Mouse (Mus musculus): Measurements from ENCODE around the gene Olfr561. TPM values are rescaled to one million over a fixed set of nuclear protein-coding genes. Genes with fewer than 3 reads are reported as not detected.

The Olfr561 gene
- polyA plus RNA-seq (2016; fragmentation: Nextera tagmentation; extraction: Ambion mirVana): not detected in 2 replicates

- Histone ChIP-seq H3K27ac (no peak within 1 kb of the TSS), H3K36me3 (replicated peaks) (no peaks in the 10 kb centered on the region), H3K4me3 (no peak within 1 kb of the TSS), H3K4me1 (no peaks in the 10 kb centered on the region), H3K27me3 (ENCODE audit: poor library complexity, severe bottlenecking) (no peaks in the 10 kb centered on the region), H3K9me3 (no peaks in the 10 kb centered on the region)
- 82% methylated on average over 2 of the region's 2 CpGs for WGBS
- DNase-seq (ENCODE audit: extremely low spot score, low spot score): no peak
Observed at GRCm38 (mm10) chr7:102770921-102771320, at the start of gene Olfr561. Gene Olfr561 (plus strand): TSS chr7:102771221.

- no peak for DNase-seq (ENCODE audit: extremely low spot score, low spot score)
- H3K36me3 ChIP-seq (replicated peaks): no peaks in the 10 kb centered on the region
- no peak within 1 kb of the TSS for H3K27ac ChIP-seq
- no peaks in the 10 kb centered on the region for H3K4me1 ChIP-seq
- H3K4me3 ChIP-seq: no peak within 1 kb of the TSS
- no peaks in the 10 kb centered on the region for H3K27me3 ChIP-seq (ENCODE audit: poor library complexity, severe bottlenecking)
- H3K9me3 ChIP-seq: no peaks in the 10 kb centered on the region
Observed at GRCm38 (mm10) chr7:102727391-102727790, 43.6 kb upstream of the Olfr561 start, which contains the start of gene Olfr559. Gene Olfr559 (minus strand): TSS chr7:102727491.

GRCm38 (mm10) chr7:102733793-102734192 is 37.2 kb upstream of the Olfr561 start:
- no peaks in the 10 kb centered on the region for H3K27me3 ChIP-seq (ENCODE audit: poor library complexity, severe bottlenecking)
- H3K4me1 ChIP-seq: no peaks in the 10 kb centered on the region
- H3K9me3 ChIP-seq: no peaks in the 10 kb centered on the region
- no peak for DNase-seq (ENCODE audit: extremely low spot score, low spot score)
- no peak overlapping the region for H3K27ac ChIP-seq
- WGBS: 86% methylated on average over 1 of the region's 1 CpGs
- H3K36me3 ChIP-seq (replicated peaks): no peaks in the 10 kb centered on the region
- H3K4me3 ChIP-seq: no peak overlapping the region

DNA sequence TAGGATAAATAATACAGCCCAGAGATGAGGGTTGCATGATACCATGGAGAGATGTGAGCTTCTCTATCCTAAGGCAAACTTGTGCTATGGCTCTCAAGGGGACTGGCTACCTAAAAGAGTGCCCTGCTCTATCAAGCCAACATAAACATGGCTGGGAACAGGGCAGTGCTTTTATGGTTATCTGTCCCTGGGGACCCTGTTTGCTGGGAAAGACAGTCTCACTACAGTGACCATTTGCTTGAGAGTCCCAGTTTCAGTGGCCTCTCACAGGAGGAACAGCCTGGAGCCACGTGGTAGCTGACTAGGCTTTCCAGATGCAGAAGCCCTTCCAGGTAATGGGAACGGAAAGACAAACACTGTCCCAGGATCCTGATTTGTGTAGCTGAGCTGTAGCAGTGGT is 33.3 kb upstream of the Olfr561 start:
- H3K27ac ChIP-seq: no peak overlapping the region
- H3K27me3 ChIP-seq (ENCODE audit: poor library complexity, severe bottlenecking): no peaks in the 10 kb centered on the region
- no peaks in the 10 kb centered on the region for H3K9me3 ChIP-seq
- H3K4me3 ChIP-seq: no peak overlapping the region
- H3K36me3 ChIP-seq (replicated peaks): no peaks in the 10 kb centered on the region
- H3K4me1 ChIP-seq: no peaks in the 10 kb centered on the region
- 63% methylated on average over 2 of the region's 2 CpGs for WGBS
- DNase-seq (ENCODE audit: extremely low spot score, low spot score): no peak

- no peak overlapping the region for H3K4me3 ChIP-seq
- no peaks in the 10 kb centered on the region for H3K36me3 ChIP-seq (replicated peaks)
- no peaks in the 10 kb centered on the region for H3K4me1 ChIP-seq
- H3K27ac ChIP-seq: no peak overlapping the region
- 30% methylated on average over 1 of the region's 1 CpGs for WGBS
- DNase-seq (ENCODE audit: extremely low spot score, low spot score): no peak
- H3K9me3 ChIP-seq: no peaks in the 10 kb centered on the region
- no peaks in the 10 kb centered on the region for H3K27me3 ChIP-seq (ENCODE audit: poor library complexity, severe bottlenecking)
Observed at GRCm38 (mm10) chr7:102752086-102752485, 18.9 kb upstream of the Olfr561 start.

DNA sequence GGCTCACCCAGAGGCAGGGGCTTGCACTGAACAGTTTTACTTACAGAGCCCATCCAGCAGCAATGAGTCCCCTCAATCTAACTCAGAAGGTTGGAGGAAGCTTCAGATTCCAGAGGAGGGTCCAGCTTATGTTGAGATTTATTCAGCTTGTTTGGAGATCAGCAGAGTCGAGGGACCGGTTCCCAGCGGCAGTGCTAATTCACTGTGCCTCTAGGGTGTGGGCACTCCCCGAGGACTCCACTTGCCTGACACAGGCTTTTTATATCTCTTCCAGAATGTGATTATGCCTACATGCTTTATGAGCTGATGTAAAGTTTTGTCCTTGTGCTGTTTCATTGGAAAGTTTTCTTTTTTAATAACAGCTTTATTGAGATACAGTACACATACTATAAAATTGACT is 11.8 kb upstream of the Olfr561 start, which contains the start of the genes Olfr560 and Olfr78:
Gene Olfr560, minus strand, starts transcription at position 101 of the 400 bp plus-strand sequence.
Gene Olfr78, minus strand, starts transcription at position 206 of the 400 bp plus-strand sequence.
- WGBS: 84% methylated on average over 4 of the region's 4 CpGs
- no peaks in the 10 kb centered on the region for H3K4me1 ChIP-seq
- no peak for DNase-seq (ENCODE audit: extremely low spot score, low spot score)
- no peaks in the 10 kb centered on the region for H3K27me3 ChIP-seq (ENCODE audit: poor library complexity, severe bottlenecking)
- no peak within 1 kb of the TSS for H3K4me3 ChIP-seq
- no peaks in the 10 kb centered on the region for H3K9me3 ChIP-seq
- H3K27ac ChIP-seq: no peak within 1 kb of the TSS
- H3K36me3 ChIP-seq (replicated peaks): no peaks in the 10 kb centered on the region

GRCm38 (mm10) chr7:102803180-102803579 is 32.2 kb downstream of the Olfr561 start, which contains the start of gene Olfr564:
Gene Olfr564 (plus strand): TSS chr7:102803480.
- Histone ChIP-seq H3K4me3 (no peak within 1 kb of the TSS), H3K27me3 (ENCODE audit: poor library complexity, severe bottlenecking) (no peaks in the 10 kb centered on the region), H3K9me3 (no peaks in the 10 kb centered on the region), H3K27ac (no peak within 1 kb of the TSS), H3K4me1 (no peaks in the 10 kb centered on the region), H3K36me3 (replicated peaks) (no peaks in the 10 kb centered on the region)
- no peak for DNase-seq (ENCODE audit: extremely low spot score, low spot score)

Other genes starting within 250 kb of the Olfr561 start
- not detected in 2 replicates for gene Olfr547, start 236.5 kb upstream of the Olfr561 start, polyA plus RNA-seq (2016; fragmentation: Nextera tagmentation; extraction: Ambion mirVana)
- gene Olfr548-ps1, start 230.3 kb upstream of the Olfr561 start, polyA plus RNA-seq (2016; fragmentation: Nextera tagmentation; extraction: Ambion mirVana): not detected in 2 replicates
- not detected in 2 replicates for gene Olfr549, start 221.4 kb upstream of the Olfr561 start, polyA plus RNA-seq (2016; fragmentation: Nextera tagmentation; extraction: Ambion mirVana)
- gene Trim21, start 205.7 kb upstream of the Olfr561 start, polyA plus RNA-seq (2016; fragmentation: Nextera tagmentation; extraction: Ambion mirVana): 0.25 and 0.33 TPM in 2 replicates
- gene Olfr550, start 199.8 kb upstream of the Olfr561 start, polyA plus RNA-seq (2016; fragmentation: Nextera tagmentation; extraction: Ambion mirVana): not detected in 2 replicates
- gene Olfr551, start 179.3 kb upstream of the Olfr561 start, polyA plus RNA-seq (2016; fragmentation: Nextera tagmentation; extraction: Ambion mirVana): not detected in 2 replicates
- gene Olfr552, start 173.5 kb upstream of the Olfr561 start, polyA plus RNA-seq (2016; fragmentation: Nextera tagmentation; extraction: Ambion mirVana): not detected in 2 replicates
- gene Olfr553, start 153.0 kb upstream of the Olfr561 start, polyA plus RNA-seq (2016; fragmentation: Nextera tagmentation; extraction: Ambion mirVana): not detected in 2 replicates
- not detected in 2 replicates for gene Olfr554, start 132.8 kb upstream of the Olfr561 start, polyA plus RNA-seq (2016; fragmentation: Nextera tagmentation; extraction: Ambion mirVana)
- not detected in 2 replicates for gene Olfr555, start 112.4 kb upstream of the Olfr561 start, polyA plus RNA-seq (2016; fragmentation: Nextera tagmentation; extraction: Ambion mirVana)
- gene Olfr556, start 106.3 kb upstream of the Olfr561 start, polyA plus RNA-seq (2016; fragmentation: Nextera tagmentation; extraction: Ambion mirVana): not detected in 2 replicates
- 9.3 and 10.9 TPM in 2 replicates for gene Trim68, start 83.9 kb upstream of the Olfr561 start, polyA plus RNA-seq (2016; fragmentation: Nextera tagmentation; extraction: Ambion mirVana)
- not detected in 2 replicates for gene Olfr557, start 75.3 kb upstream of the Olfr561 start, polyA plus RNA-seq (2016; fragmentation: Nextera tagmentation; extraction: Ambion mirVana)
- gene Olfr558, start 69.0 kb upstream of the Olfr561 start, polyA plus RNA-seq (2016; fragmentation: Nextera tagmentation; extraction: Ambion mirVana): not detected in 2 replicates
- not detected in 2 replicates for gene Olfr33, start 52.2 kb upstream of the Olfr561 start, polyA plus RNA-seq (2016; fragmentation: Nextera tagmentation; extraction: Ambion mirVana)
- not detected in 2 replicates for gene Olfr559, start 43.7 kb upstream of the Olfr561 start, polyA plus RNA-seq (2016; fragmentation: Nextera tagmentation; extraction: Ambion mirVana)
- not detected in 2 replicates for gene Olfr560, start 11.9 kb upstream of the Olfr561 start, polyA plus RNA-seq (2016; fragmentation: Nextera tagmentation; extraction: Ambion mirVana)
- gene Olfr78, start 11.8 kb upstream of the Olfr561 start, polyA plus RNA-seq (2016; fragmentation: Nextera tagmentation; extraction: Ambion mirVana): not detected in 2 replicates
- gene Olfr564, start 32.3 kb downstream of the Olfr561 start, polyA plus RNA-seq (2016; fragmentation: Nextera tagmentation; extraction: Ambion mirVana): not detected in 2 replicates
- gene Olfr566, start 87.5 kb downstream of the Olfr561 start, polyA plus RNA-seq (2016; fragmentation: Nextera tagmentation; extraction: Ambion mirVana): not detected in 2 replicates
- not detected in 2 replicates for gene Olfr568, start 105.9 kb downstream of the Olfr561 start, polyA plus RNA-seq (2016; fragmentation: Nextera tagmentation; extraction: Ambion mirVana)
- gene Olfr569, start 119.7 kb downstream of the Olfr561 start, polyA plus RNA-seq (2016; fragmentation: Nextera tagmentation; extraction: Ambion mirVana): not detected in 2 replicates
- gene Olfr570, start 123.4 kb downstream of the Olfr561 start, polyA plus RNA-seq (2016; fragmentation: Nextera tagmentation; extraction: Ambion mirVana): not detected in 2 replicates
- gene Olfr571, start 146.3 kb downstream of the Olfr561 start, polyA plus RNA-seq (2016; fragmentation: Nextera tagmentation; extraction: Ambion mirVana): not detected in 2 replicates
- gene Olfr572, start 153.2 kb downstream of the Olfr561 start, polyA plus RNA-seq (2016; fragmentation: Nextera tagmentation; extraction: Ambion mirVana): not detected in 2 replicates
- not detected in 2 replicates for gene Olfr573-ps1, start 171.4 kb downstream of the Olfr561 start, polyA plus RNA-seq (2016; fragmentation: Nextera tagmentation; extraction: Ambion mirVana)
- gene Olfr574, start 177.2 kb downstream of the Olfr561 start, polyA plus RNA-seq (2016; fragmentation: Nextera tagmentation; extraction: Ambion mirVana): not detected in 2 replicates
- gene Olfr575, start 187.6 kb downstream of the Olfr561 start, polyA plus RNA-seq (2016; fragmentation: Nextera tagmentation; extraction: Ambion mirVana): not detected in 2 replicates
- not detected in 2 replicates for gene Olfr576, start 191.4 kb downstream of the Olfr561 start, polyA plus RNA-seq (2016; fragmentation: Nextera tagmentation; extraction: Ambion mirVana)
- not detected in 2 replicates for gene Olfr577, start 204.7 kb downstream of the Olfr561 start, polyA plus RNA-seq (2016; fragmentation: Nextera tagmentation; extraction: Ambion mirVana)
- gene Olfr578, start 218.1 kb downstream of the Olfr561 start, polyA plus RNA-seq (2016; fragmentation: Nextera tagmentation; extraction: Ambion mirVana): not detected in 2 replicates

All from forebrain, embryonic 10.5 days (tissue).